Mouse (Mus musculus): ENCODE results near the gene Tet1. TPM values are rescaled to one million over a fixed set of nuclear protein-coding genes. Genes with fewer than 3 reads are reported as not detected.
A peak's percentile ranks its signal among the peaks of the same experiment; 100 is the strongest.
"Not testable (repeated sequence)": the region's sequence is repeated elsewhere in the genome, so short reads cannot be mapped to it uniquely, and the experiment has no call there.

Gene Tet1
- 25.9 and 32.6 TPM in 2 replicates for polyA plus RNA-seq (2014; fragmentation: Nextera tagmentation; extraction: Ambion mirVana)

- H3K9me3 ChIP-seq (replicated peaks; ENCODE audit: control insufficient read depth, low read length); H3K4me2 ChIP-seq; H3K36me3 ChIP-seq (ENCODE audit: control insufficient read depth, insufficient read depth, low read length); H3K4me3 ChIP-seq (ENCODE audit: low read depth, low read length); ATAC-seq (replicated peaks; ENCODE audit: insufficient number of reproducible peaks, low FRiP score, low TSS enrichment); H3K9ac ChIP-seq (ENCODE audit: low read depth, low read length); H3K4me1 ChIP-seq (ENCODE audit: control insufficient read depth, insufficient read depth, low read length); H3K27me3 ChIP-seq (ENCODE audit: control insufficient read depth, insufficient read depth, low read length); H3K27ac ChIP-seq (ENCODE audit: low read depth, low read length): not testable (repeated sequence)
- WGBS (ENCODE audit: insufficient replicate concordance), result no CpG with 5 or more reads among the region's 1 CpGs
These were observed at the start of gene Tet1 for GRCm38 (mm10) chr10:62908896-62909295. Gene Tet1, minus strand, starts transcription at chr10:62908996.

DNA sequence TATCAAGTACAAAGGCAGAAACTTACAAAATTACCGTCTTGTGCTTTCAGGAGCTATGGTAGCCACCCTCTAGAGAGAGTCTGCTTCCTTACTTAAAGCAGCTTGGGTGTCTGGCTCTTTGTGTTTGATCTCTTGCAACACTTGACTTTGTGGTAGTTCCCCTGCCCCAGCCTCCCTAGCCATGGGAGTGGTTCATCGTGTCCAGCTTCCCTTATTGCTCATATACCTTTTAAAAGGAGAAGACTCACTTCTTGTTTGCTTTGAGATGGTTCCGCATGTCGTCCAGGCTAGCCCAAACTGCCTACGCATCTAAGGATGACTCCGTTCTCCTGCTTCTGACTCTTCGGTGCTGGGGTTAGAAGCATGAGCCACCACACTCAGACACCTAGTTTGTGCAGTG, 39.8 kb upstream of the Tet1 start:
- Histone ChIP-seq H3K9ac (ENCODE audit: low read depth, low read length) (no peak overlapping the region), H3K9me3 (replicated peaks; ENCODE audit: control insufficient read depth, low read length) (no peaks in the 10 kb centered on the region), H3K27me3 (ENCODE audit: control insufficient read depth, insufficient read depth, low read length) (no peaks in the 10 kb centered on the region), H3K4me1 (ENCODE audit: control insufficient read depth, insufficient read depth, low read length) (peaks cover 4% of the 10 kb centered on the region; the same call in 1 of the 2 replicates), H3K36me3 (ENCODE audit: control insufficient read depth, insufficient read depth, low read length) (peaks cover 5% of the 10 kb centered on the region; the same call in 1 of the 2 replicates), H3K4me3 (ENCODE audit: low read depth, low read length) (no peak overlapping the region), H3K27ac (ENCODE audit: low read depth, low read length) (no peak overlapping the region), H3K4me2 (no peak overlapping the region)
- no peak for ATAC-seq (replicated peaks; ENCODE audit: insufficient number of reproducible peaks, low FRiP score, low TSS enrichment)
- WGBS (ENCODE audit: insufficient replicate concordance), result 96% methylated on average over 7 of the region's 7 CpGs

DNA sequence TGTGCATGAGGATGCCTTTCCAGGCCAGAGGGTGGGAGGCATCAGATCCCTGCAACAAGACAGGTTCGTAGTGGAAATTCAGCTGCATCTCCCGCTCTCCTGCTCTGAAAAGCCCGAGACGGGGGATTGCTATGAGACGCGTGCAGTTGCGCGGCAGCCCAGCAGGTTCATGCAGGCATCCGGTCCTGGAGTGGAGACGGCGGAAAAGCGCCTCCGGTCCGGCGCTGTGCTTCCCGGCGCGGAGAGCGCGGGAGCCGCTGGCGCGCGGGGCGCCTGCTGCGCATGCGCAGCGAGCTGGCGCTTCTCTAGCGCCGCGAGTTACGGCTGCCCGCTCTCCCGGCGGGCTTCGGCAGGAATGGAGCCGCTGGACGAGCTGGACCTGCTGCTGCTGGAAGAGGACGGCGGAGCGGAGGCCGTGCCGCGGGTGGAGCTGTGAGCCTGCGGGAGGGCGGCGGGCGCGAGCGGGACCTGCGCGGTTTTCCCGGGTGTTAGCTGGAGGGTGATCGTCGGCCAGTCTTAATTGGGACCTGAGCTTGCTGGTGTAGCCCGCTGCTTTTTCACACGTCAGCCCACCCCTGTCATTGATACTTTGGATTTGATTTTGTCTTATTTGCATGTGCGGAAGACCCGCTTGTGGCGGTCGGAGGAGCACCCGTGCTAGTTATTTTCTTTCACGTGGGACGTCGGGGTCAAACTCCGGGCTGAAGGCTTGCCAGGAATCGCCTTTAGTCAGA, 38.1 kb upstream of the Tet1 start, which contains the start of gene Dna2:
Gene Dna2, plus strand, starts transcription at position 289 of the 734 bp plus-strand sequence.
- Histone ChIP-seq H3K36me3 (ENCODE audit: control insufficient read depth, insufficient read depth, low read length) (peaks cover 10% of the 10 kb centered on the region; the same call in 1 of the 2 replicates), H3K4me1 (ENCODE audit: control insufficient read depth, insufficient read depth, low read length) (peaks cover 4% of the 10 kb centered on the region; the same call in 1 of the 2 replicates), H3K9me3 (replicated peaks; ENCODE audit: control insufficient read depth, low read length) (no peaks in the 10 kb centered on the region), H3K27me3 (ENCODE audit: control insufficient read depth, insufficient read depth, low read length) (no peaks in the 10 kb centered on the region), H3K4me2 (peak within 1 kb of the TSS; percentile 77), H3K4me3 (ENCODE audit: low read depth, low read length) (peak within 1 kb of the TSS; percentile 79), H3K9ac (ENCODE audit: low read depth, low read length) (peak within 1 kb of the TSS; percentile 91), H3K27ac (ENCODE audit: low read depth, low read length) (peak within 1 kb of the TSS; percentile 94)
- ATAC-seq (replicated peaks; ENCODE audit: insufficient number of reproducible peaks, low FRiP score, low TSS enrichment), result peak; percentile 86
- 1% methylated on average over 67 of the region's 68 CpGs for WGBS (ENCODE audit: insufficient replicate concordance)

DNA sequence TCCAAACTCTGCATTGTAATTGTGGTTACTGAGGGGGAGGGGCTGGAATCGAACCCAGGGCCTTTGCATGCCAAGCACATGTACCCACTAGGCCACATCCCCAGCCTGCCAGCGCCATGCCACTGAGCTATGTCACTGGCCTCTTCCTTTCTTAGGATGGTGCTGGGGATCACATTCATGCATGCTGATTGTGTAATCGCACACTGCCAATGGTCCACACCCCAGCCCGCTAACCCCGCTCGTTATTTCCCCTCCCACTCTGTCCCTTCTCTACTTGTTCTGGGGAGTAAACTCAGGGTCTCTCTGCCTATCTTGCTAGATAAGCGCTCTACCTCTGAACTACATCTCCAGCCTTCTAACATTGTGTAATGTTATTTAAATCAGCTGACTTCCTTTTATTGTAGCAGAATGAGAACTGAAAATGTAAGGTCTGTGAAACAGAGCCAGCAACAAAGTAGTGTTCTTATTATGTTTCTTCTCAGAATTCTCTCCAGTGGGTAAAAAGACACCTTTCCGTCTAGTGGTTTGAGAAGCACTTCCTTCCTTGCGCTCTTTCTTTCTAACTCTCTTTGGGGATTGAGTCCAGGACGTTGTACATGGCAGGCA, 36.3 kb upstream of the Tet1 start:
- Histone ChIP-seq H3K36me3 (ENCODE audit: control insufficient read depth, insufficient read depth, low read length) (0 out of 2 replicates have a peak, but pooled peaks cover 7% of the 10 kb centered on the region), H3K27me3 (ENCODE audit: control insufficient read depth, insufficient read depth, low read length) (no peaks in the 10 kb centered on the region), H3K4me1 (ENCODE audit: control insufficient read depth, insufficient read depth, low read length) (peaks cover 4% of the 10 kb centered on the region; the same call in 1 of the 2 replicates), H3K9me3 (replicated peaks; ENCODE audit: control insufficient read depth, low read length) (no peaks in the 10 kb centered on the region), H3K4me2 (no peak overlapping the region), H3K27ac (ENCODE audit: low read depth, low read length) (no peak overlapping the region), H3K9ac (ENCODE audit: low read depth, low read length) (no peak overlapping the region), H3K4me3 (ENCODE audit: low read depth, low read length) (no peak overlapping the region)
- ATAC-seq (replicated peaks; ENCODE audit: insufficient number of reproducible peaks, low FRiP score, low TSS enrichment), result no peak
- 78% methylated on average over 10 of the region's 10 CpGs for WGBS (ENCODE audit: insufficient replicate concordance)

DNA sequence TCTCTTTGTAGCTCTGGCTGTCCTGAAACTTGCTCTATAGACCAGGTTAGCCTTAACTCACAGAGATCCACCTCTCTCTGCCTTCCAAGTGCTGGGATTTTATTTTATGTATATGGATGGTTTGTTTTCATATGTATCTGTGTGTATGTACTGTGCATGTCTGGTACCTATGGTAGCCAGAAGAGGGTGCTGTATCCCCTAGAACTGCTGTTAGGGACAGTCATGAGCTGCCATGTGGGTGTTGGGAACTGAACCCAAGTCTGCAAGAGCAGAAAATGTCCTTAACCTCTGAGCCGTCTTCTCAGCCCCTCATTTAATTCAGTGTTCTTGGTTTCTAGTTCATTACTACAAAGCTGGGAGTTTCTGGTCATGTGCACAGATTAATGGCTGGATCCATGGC, 23.6 kb upstream of the Tet1 start:
- no peaks in the 10 kb centered on the region for H3K27me3 ChIP-seq (ENCODE audit: control insufficient read depth, insufficient read depth, low read length)
- H3K9me3 ChIP-seq (replicated peaks; ENCODE audit: control insufficient read depth, low read length), result no peaks in the 10 kb centered on the region
- no peak overlapping the region for H3K27ac ChIP-seq (ENCODE audit: low read depth, low read length)
- WGBS (ENCODE audit: insufficient replicate concordance), result 86% methylated on average over 1 of the region's 1 CpGs
- H3K4me1 ChIP-seq (ENCODE audit: control insufficient read depth, insufficient read depth, low read length), result no peaks in the 10 kb centered on the region
- no peak for ATAC-seq (replicated peaks; ENCODE audit: insufficient number of reproducible peaks, low FRiP score, low TSS enrichment)
- no peak overlapping the region for H3K4me3 ChIP-seq (ENCODE audit: low read depth, low read length)
- no peak overlapping the region for H3K9ac ChIP-seq (ENCODE audit: low read depth, low read length)
- no peak overlapping the region for H3K4me2 ChIP-seq
- H3K36me3 ChIP-seq (ENCODE audit: control insufficient read depth, insufficient read depth, low read length), result peaks cover 12% of the 10 kb centered on the region

- WGBS (ENCODE audit: insufficient replicate concordance), result 84% methylated on average over 4 of the region's 4 CpGs
- Histone ChIP-seq H3K27ac (ENCODE audit: low read depth, low read length) (no peak overlapping the region), H3K4me1 (ENCODE audit: control insufficient read depth, insufficient read depth, low read length) (0 out of 2 replicates have a peak, but pooled peaks cover 2% of the 10 kb centered on the region), H3K9me3 (replicated peaks; ENCODE audit: control insufficient read depth, low read length) (no peaks in the 10 kb centered on the region), H3K36me3 (ENCODE audit: control insufficient read depth, insufficient read depth, low read length) (peaks cover 9% of the 10 kb centered on the region), H3K27me3 (ENCODE audit: control insufficient read depth, insufficient read depth, low read length) (no peaks in the 10 kb centered on the region), H3K4me3 (ENCODE audit: low read depth, low read length) (no peak overlapping the region), H3K4me2 (no peak overlapping the region), H3K9ac (ENCODE audit: low read depth, low read length) (no peak overlapping the region)
- no peak for ATAC-seq (replicated peaks; ENCODE audit: insufficient number of reproducible peaks, low FRiP score, low TSS enrichment)
These were observed 15.4 kb upstream of the Tet1 start for GRCm38 (mm10) chr10:62924096-62924635.

GRCm38 (mm10) chr10:62920766-62921156, 12.0 kb upstream of the Tet1 start:
- Histone ChIP-seq H3K4me2 (peak overlapping the region; percentile 89), H3K36me3 (ENCODE audit: control insufficient read depth, insufficient read depth, low read length) (no peaks in the 10 kb centered on the region), H3K27me3 (ENCODE audit: control insufficient read depth, insufficient read depth, low read length) (no peaks in the 10 kb centered on the region), H3K9me3 (replicated peaks; ENCODE audit: control insufficient read depth, low read length) (no peaks in the 10 kb centered on the region), H3K9ac (ENCODE audit: low read depth, low read length) (peak overlapping the region; percentile 94), H3K4me3 (ENCODE audit: low read depth, low read length) (peak overlapping the region; percentile 82), H3K27ac (ENCODE audit: low read depth, low read length) (peak overlapping the region; percentile 72), H3K4me1 (ENCODE audit: control insufficient read depth, insufficient read depth, low read length) (0 out of 2 replicates have a peak, but pooled peaks cover 2% of the 10 kb centered on the region)
- 0% methylated on average over 29 of the region's 29 CpGs for WGBS (ENCODE audit: insufficient replicate concordance)
- peak; percentile 66 for ATAC-seq (replicated peaks; ENCODE audit: insufficient number of reproducible peaks, low FRiP score, low TSS enrichment)

- H3K36me3 ChIP-seq (ENCODE audit: control insufficient read depth, insufficient read depth, low read length), result no peaks in the 10 kb centered on the region
- WGBS (ENCODE audit: insufficient replicate concordance), result 6% methylated on average over 50 of the region's 50 CpGs
- peak within 1 kb of the TSS; percentile 89 for H3K4me2 ChIP-seq
- H3K27ac ChIP-seq (ENCODE audit: low read depth, low read length), result peak within 1 kb of the TSS; percentile 72
- no peaks in the 10 kb centered on the region for H3K9me3 ChIP-seq (replicated peaks; ENCODE audit: control insufficient read depth, low read length)
- ATAC-seq (replicated peaks; ENCODE audit: insufficient number of reproducible peaks, low FRiP score, low TSS enrichment), result peak; percentile 91
- peak within 1 kb of the TSS; percentile 94 for H3K9ac ChIP-seq (ENCODE audit: low read depth, low read length)
- H3K4me1 ChIP-seq (ENCODE audit: control insufficient read depth, insufficient read depth, low read length), result 0 out of 2 replicates have a peak, but pooled peaks cover 2% of the 10 kb centered on the region
- peak within 1 kb of the TSS; percentile 82 for H3K4me3 ChIP-seq (ENCODE audit: low read depth, low read length)
- H3K27me3 ChIP-seq (ENCODE audit: control insufficient read depth, insufficient read depth, low read length), result no peaks in the 10 kb centered on the region
These were observed 11.3 kb upstream of the Tet1 start, which contains the start of gene Slc25a16 for GRCm38 (mm10) chr10:62919925-62920765. Gene Slc25a16, plus strand, starts transcription at chr10:62920633.

All from heart, embryonic 11.5 days (tissue).